In the genomic region with DNA sequence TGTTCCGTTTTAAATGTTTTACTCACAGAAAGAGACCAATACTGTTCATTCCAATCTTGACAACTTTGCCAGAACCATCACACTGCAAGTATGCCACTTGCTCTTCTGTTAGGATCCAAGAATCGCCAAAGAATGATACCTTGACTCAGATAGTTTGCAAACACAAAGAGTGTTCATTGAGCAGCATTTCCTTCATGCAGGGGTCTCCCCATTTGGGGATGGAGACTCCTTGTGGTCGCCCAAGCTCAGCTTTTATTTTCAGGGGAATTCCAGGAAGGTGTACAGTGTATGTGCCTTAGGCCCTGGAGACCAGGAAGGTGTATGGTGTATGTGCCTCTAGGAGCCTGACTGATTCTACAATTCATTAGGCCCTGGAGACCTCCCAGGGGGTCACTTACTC, we compare ENCODE assay signal across 8 mouse cellular contexts. TPM values are rescaled to one million over a fixed set of nuclear protein-coding genes. Genes with fewer than 3 reads are reported as not detected.
DNase-seq lines count a peak whose midpoint lies in the region; ATAC-seq and TF ChIP-seq lines count a peak whose summit lies in the region.

No protein-coding gene starts in this region.

- peak overlapping the region; percentile 67 for H3K9ac ChIP-seq in embryonic facial prominence, embryonic 12.5 days
- H3K9ac ChIP-seq in intestine, postnatal 0 days (ENCODE audit: low read depth, low read length): peak overlapping the region; percentile 76; the same call in 1 of the 2 replicates
- H3K9ac ChIP-seq in neural tube, embryonic 13.5 days: peak overlapping the region; percentile 92

- WGBS in embryonic facial prominence, embryonic 12.5 days: 48% methylated on average over 3 of the region's 3 CpGs
- WGBS in intestine, postnatal 0 days: 42% methylated on average over 3 of the region's 3 CpGs
- WGBS in neural tube, embryonic 13.5 days: 52% methylated on average over 3 of the region's 3 CpGs

- DNase-seq in layer of hippocampus, adult 2 months (ENCODE audit: low spot score in 2 of 2): no peak
- DNase-seq in layer of hippocampus, postnatal 14 days (ENCODE audit: low spot score in 2 of 2): no peak
- DNase-seq in adrenal gland, adult 18-20 months (ENCODE audit: low spot score in 2 of 2): no peak
- DNase-seq in layer of hippocampus, adult 18-20 months (ENCODE audit: low spot score in 2 of 2): no peak
- DNase-seq in layer of hippocampus, postnatal 36 days: no peak

- H3K4me1 ChIP-seq in embryonic facial prominence, embryonic 12.5 days: 0 out of 2 replicates have a peak, but pooled peaks cover 5% of the 10 kb centered on the region
- H3K4me1 ChIP-seq in intestine, postnatal 0 days (replicated peaks; ENCODE audit: control insufficient read depth, insufficient read depth, low read length): no peaks in the 10 kb centered on the region
- H3K4me1 ChIP-seq in neural tube, embryonic 13.5 days (replicated peaks): peaks cover 17% of the 10 kb centered on the region

- no peak overlapping the region for H3K27ac ChIP-seq in layer of hippocampus, adult 2 months
- H3K27ac ChIP-seq in embryonic facial prominence, embryonic 12.5 days: no peak overlapping the region
- no peak overlapping the region for H3K27ac ChIP-seq in intestine, postnatal 0 days (ENCODE audit: low read depth, low read length)
- no peak overlapping the region for H3K27ac ChIP-seq in neural tube, embryonic 13.5 days (replicated peaks)

- H3K9me3 ChIP-seq in embryonic facial prominence, embryonic 12.5 days: no peaks in the 10 kb centered on the region
- no peaks in the 10 kb centered on the region for H3K9me3 ChIP-seq in intestine, postnatal 0 days (ENCODE audit: control insufficient read depth)
- H3K9me3 ChIP-seq in neural tube, embryonic 13.5 days: no peaks in the 10 kb centered on the region

- no peaks in the 10 kb centered on the region for H3K27me3 ChIP-seq in embryonic facial prominence, embryonic 12.5 days
- no peaks in the 10 kb centered on the region for H3K27me3 ChIP-seq in intestine, postnatal 0 days (replicated peaks; ENCODE audit: control insufficient read depth, insufficient read depth, low read length)
- no peaks in the 10 kb centered on the region for H3K27me3 ChIP-seq in neural tube, embryonic 13.5 days

- peak overlapping the region; percentile 60 for H3K4me2 ChIP-seq in embryonic facial prominence, embryonic 12.5 days (replicated peaks)
- H3K4me2 ChIP-seq in intestine, postnatal 0 days (replicated peaks; ENCODE audit: low read depth): peak overlapping the region; percentile 82
- peak overlapping the region; percentile 73 for H3K4me2 ChIP-seq in neural tube, embryonic 13.5 days

- H3K4me3 ChIP-seq in layer of hippocampus, adult 2 months: peak overlapping the region; percentile 89
- peak overlapping the region; percentile 71 for H3K4me3 ChIP-seq in embryonic facial prominence, embryonic 12.5 days
- peak overlapping the region; percentile 92 for H3K4me3 ChIP-seq in intestine, postnatal 0 days (ENCODE audit: low read depth, low read length)
- peak overlapping the region; percentile 80 for H3K4me3 ChIP-seq in neural tube, embryonic 13.5 days

- ATAC-seq in embryonic facial prominence, embryonic 12.5 days (ENCODE audit: insufficient number of reproducible peaks, insufficient read depth, low FRiP score, low TSS enrichment): no peak; the same call in 1 of the 2 replicates
- no peak for ATAC-seq in intestine, postnatal 0 days
- ATAC-seq in neural tube, embryonic 13.5 days (ENCODE audit: low read depth): 0 out of 2 replicates have a peak, but pooled peaks have one; percentile 6

- TF ChIP-seq CTCF in layer of hippocampus, adult 2 months (conservative IDR thresholded peaks at IDR 0.05): no peak
- TF ChIP-seq CTCF in intestine, postnatal 0 days (IDR thresholded peaks at IDR 0.05; ENCODE audit: low read depth): 0 out of 2 replicates have a peak, but pooled peaks have one; percentile 11

- H3K36me3 ChIP-seq in embryonic facial prominence, embryonic 12.5 days: peaks cover 14% of the 10 kb centered on the region; the same call in 1 of the 2 replicates
- H3K36me3 ChIP-seq in intestine, postnatal 0 days (ENCODE audit: control insufficient read depth, insufficient read depth): peaks cover 17% of the 10 kb centered on the region; the same call in 1 of the 2 replicates
- H3K36me3 ChIP-seq in neural tube, embryonic 13.5 days: peaks cover 34% of the 10 kb centered on the region

RNA-seq across cellular contexts. Expression of a gene that starts 0.8 kb away (rescaled TPM):
- total RNA-seq in layer of hippocampus, adult 2 months (2021): 10 to 100 TPM; 19.7 to 19.9 TPM
- 10 to 100 TPM; 13.6 to 18.4 TPM for total RNA-seq in layer of hippocampus, postnatal 14 days (2021)
- 35.8 and 37.2 TPM in 2 replicates for polyA plus RNA-seq in embryonic facial prominence, embryonic 12.5 days (2016; fragmentation: Nextera tagmentation; extraction: Ambion mirVana)
- polyA plus RNA-seq in intestine, postnatal 0 days (2015; fragmentation: Nextera tagmentation; extraction: Ambion mirVana): 15.1 and 15.9 TPM in 2 replicates
- polyA plus RNA-seq in neural tube, embryonic 13.5 days (2015; fragmentation: Nextera tagmentation; extraction: Ambion mirVana): 30.4 and 39.6 TPM in 2 replicates
- total RNA-seq in adrenal gland, adult 18-20 months (2021): 10 to 100 TPM; 10.3 to 13.7 TPM
- total RNA-seq in layer of hippocampus, adult 18-20 months (2021): 10 to 100 TPM; 12.8 to 14.6 TPM
- total RNA-seq in layer of hippocampus, postnatal 36 days (2021): 10 to 100 TPM; 15.0 to 16.4 TPM

RNA-seq across cellular contexts. Expression of a gene that starts 25.3 kb away (rescaled TPM):
- total RNA-seq in layer of hippocampus, adult 2 months (2021): not detected
- total RNA-seq in layer of hippocampus, postnatal 14 days (2021): not detected
- polyA plus RNA-seq in embryonic facial prominence, embryonic 12.5 days (2016; fragmentation: Nextera tagmentation; extraction: Ambion mirVana): not detected in 2 replicates
- not detected in 2 replicates for polyA plus RNA-seq in intestine, postnatal 0 days (2015; fragmentation: Nextera tagmentation; extraction: Ambion mirVana)
- not detected in 2 replicates for polyA plus RNA-seq in neural tube, embryonic 13.5 days (2015; fragmentation: Nextera tagmentation; extraction: Ambion mirVana)
- not detected for total RNA-seq in adrenal gland, adult 18-20 months (2021)
- total RNA-seq in layer of hippocampus, adult 18-20 months (2021): not detected
- total RNA-seq in layer of hippocampus, postnatal 36 days (2021): not detected

RNA-seq across cellular contexts. Expression of a gene that starts 48.7 kb away (rescaled TPM):
- total RNA-seq in layer of hippocampus, adult 2 months (2021): not detected
- total RNA-seq in layer of hippocampus, postnatal 14 days (2021): not detected
- not detected in 2 replicates for polyA plus RNA-seq in embryonic facial prominence, embryonic 12.5 days (2016; fragmentation: Nextera tagmentation; extraction: Ambion mirVana)
- polyA plus RNA-seq in intestine, postnatal 0 days (2015; fragmentation: Nextera tagmentation; extraction: Ambion mirVana): not detected in 2 replicates
- not detected in 2 replicates for polyA plus RNA-seq in neural tube, embryonic 13.5 days (2015; fragmentation: Nextera tagmentation; extraction: Ambion mirVana)
- not detected for total RNA-seq in adrenal gland, adult 18-20 months (2021)
- not detected for total RNA-seq in layer of hippocampus, adult 18-20 months (2021)
- total RNA-seq in layer of hippocampus, postnatal 36 days (2021): not detected
